8 mouse cellular contexts compared by ENCODE assay signal in genomic region chr19:7267781-7268721, GRCm38 (mm10). TPM values are rescaled to one million over a fixed set of nuclear protein-coding genes. Genes with fewer than 3 reads are reported as not detected.
A peak's percentile ranks its signal among the peaks of the same experiment; 100 is the strongest.
DNase-seq lines count a peak whose midpoint lies in the region; ATAC-seq and TF ChIP-seq lines count a peak whose summit lies in the region.

No protein-coding gene starts in this region.

- H3K36me3 ChIP-seq in CH12.LX (replicated peaks in 1 of 2; ENCODE audit: control insufficient read depth in 1 of 2, insufficient read depth in 1 of 2, low read length in 1 of 2): peaks cover 4 to 31% of the 10 kb centered on the region in 2 experiments
- peaks cover 22% of the 10 kb centered on the region for H3K36me3 ChIP-seq in forebrain, embryonic 11.5 days (ENCODE audit: control insufficient read depth, insufficient read depth, low read length)
- peaks cover 26% of the 10 kb centered on the region for H3K36me3 ChIP-seq in heart, postnatal 0 days (replicated peaks; ENCODE audit: control insufficient read depth, insufficient read depth, low read length)
- H3K36me3 ChIP-seq in lung, embryonic 15.5 days: 0 out of 2 replicates have a peak, but pooled peaks cover 3% of the 10 kb centered on the region

- H3K27ac ChIP-seq in CH12.LX (ENCODE audit: insufficient read depth, low read depth): peak overlapping the region; percentile 39
- H3K27ac ChIP-seq in forebrain, embryonic 11.5 days (ENCODE audit: low read depth, low read length): peak overlapping the region; percentile 99
- H3K27ac ChIP-seq in heart, postnatal 0 days (ENCODE audit: low read depth): peak overlapping the region; percentile 93
- H3K27ac ChIP-seq in lung, embryonic 15.5 days: peak overlapping the region; percentile 91
- H3K27ac ChIP-seq in olfactory bulb, adult 2 months (ENCODE audit: insufficient read depth, low read depth, low read length): peak overlapping the region; percentile 40; the same call in 1 of the 2 replicates

- peaks cover 14 to 50% of the 10 kb centered on the region in 2 experiments for H3K4me1 ChIP-seq in CH12.LX (ENCODE audit: control insufficient read depth in 1 of 2, insufficient read depth in 2 of 2)
- peaks cover 49% of the 10 kb centered on the region for H3K4me1 ChIP-seq in forebrain, embryonic 11.5 days (replicated peaks; ENCODE audit: control insufficient read depth, insufficient read depth, low read length)
- peaks cover 42% of the 10 kb centered on the region for H3K4me1 ChIP-seq in heart, postnatal 0 days (ENCODE audit: control insufficient read depth, insufficient read depth)
- H3K4me1 ChIP-seq in lung, embryonic 15.5 days: peaks cover 56% of the 10 kb centered on the region
- H3K4me1 ChIP-seq in olfactory bulb, adult 2 months (ENCODE audit: control insufficient read depth, insufficient read depth, low read length): peaks cover 51% of the 10 kb centered on the region

- no peak for TF ChIP-seq RAD21 in CH12.LX (IDR thresholded peaks at IDR 0.05; ENCODE audit: low read depth, low read length)

- no peaks in the 10 kb centered on the region for H3K9me3 ChIP-seq in CH12.LX (replicated peaks; ENCODE audit: low read length)
- H3K9me3 ChIP-seq in forebrain, embryonic 11.5 days (ENCODE audit: control insufficient read depth, low read length): no peaks in the 10 kb centered on the region
- no peaks in the 10 kb centered on the region for H3K9me3 ChIP-seq in heart, postnatal 0 days (replicated peaks; ENCODE audit: control insufficient read depth, low read length)
- no peaks in the 10 kb centered on the region for H3K9me3 ChIP-seq in lung, embryonic 15.5 days

- dilution Hi-C loops in CH12.LX (cut with MboI; ENCODE audit: extremely low pct_ligation_motif_present, extremely low pct_unique_long_range_greater_than_20kb, low sequenced_read_pairs): no loop called here

- ATAC-seq in forebrain, embryonic 11.5 days (replicated peaks; ENCODE audit: low FRiP score): peak; percentile 51
- ATAC-seq in heart, postnatal 0 days (ENCODE audit: insufficient read depth, low read depth): peak; percentile 56
- peak; percentile 70 for ATAC-seq in lung, embryonic 15.5 days (ENCODE audit: borderline replicate concordance, extremely low read depth, low FRiP score, low TSS enrichment)

- in situ Hi-C loops in CH12.LX (cut with MboI; ENCODE audit: low pct_ligation_motif_present, low pct_unique_long_range_greater_than_20kb, low sequenced_read_pairs): loop anchor here (5.0 kb wide), 1 partner anchor 79 kb away; no protein-coding TSS in a partner anchor

- no peaks in the 10 kb centered on the region for H3K79me2 ChIP-seq in CH12.LX (replicated peaks; ENCODE audit: control insufficient read depth, extremely low read depth, insufficient read depth, poor library complexity, severe bottlenecking)

- peak overlapping the region; percentile 61 to 79 (median 73) for H3K4me3 ChIP-seq in CH12.LX (replicated peaks in 1 of 3; ENCODE audit: low read depth in 2 of 3, low read length in 2 of 3, poor library complexity in 1 of 3)
- peak overlapping the region; percentile 97 for H3K4me3 ChIP-seq in forebrain, embryonic 11.5 days (ENCODE audit: low read depth, low read length)
- peak overlapping the region; percentile 69 for H3K4me3 ChIP-seq in heart, postnatal 0 days (ENCODE audit: low read depth, low read length)
- peak overlapping the region; percentile 75 for H3K4me3 ChIP-seq in lung, embryonic 15.5 days
- peak overlapping the region; percentile 83 for H3K4me3 ChIP-seq in olfactory bulb, adult 2 months (ENCODE audit: insufficient read depth, low read depth, low read length)

- H3K27me3 ChIP-seq in CH12.LX (replicated peaks): no peaks in the 10 kb centered on the region
- no peaks in the 10 kb centered on the region for H3K27me3 ChIP-seq in forebrain, embryonic 11.5 days (ENCODE audit: control insufficient read depth, insufficient read depth, low read length)
- no peaks in the 10 kb centered on the region for H3K27me3 ChIP-seq in heart, postnatal 0 days (ENCODE audit: control insufficient read depth, insufficient read depth, low read length)
- no peaks in the 10 kb centered on the region for H3K27me3 ChIP-seq in lung, embryonic 15.5 days

- peak; percentile 83 for DNase-seq in CH12.LX (ENCODE audit: extremely low read depth)
- DNase-seq in adrenal gland, postnatal 25 days: peak; percentile 82
- peak; percentile 95 for DNase-seq in forebrain, embryonic 11.5 days (ENCODE audit: low spot score)
- DNase-seq in heart, postnatal 0 days (ENCODE audit: low spot score): peak; percentile 82
- peak; percentile 78 to 90 for DNase-seq in kidney, postnatal 25 days
- peak; percentile 92 for DNase-seq in thymus, postnatal 25 days

- TF ChIP-seq CTCF in CH12.LX (conservative IDR thresholded peaks at IDR 0.05 in 1 of 2, IDR thresholded peaks at IDR 0.05 in 1 of 2; ENCODE audit: low read depth in 2 of 2, low read length in 2 of 2): no peak
- TF ChIP-seq CTCF in heart, postnatal 0 days (IDR thresholded peaks at IDR 0.05; ENCODE audit: low read depth): no peak
- TF ChIP-seq CTCF in olfactory bulb, adult 2 months (IDR thresholded peaks at IDR 0.05; ENCODE audit: insufficient read depth, low read depth, low read length): no peak

- under 1% methylated on average over 64 of the region's 97 CpGs for WGBS in forebrain, embryonic 11.5 days
- WGBS in heart, postnatal 0 days: under 1% methylated on average over 58 of the region's 97 CpGs
- under 1% methylated on average over 87 of the region's 97 CpGs for WGBS in lung, embryonic 15.5 days
- WGBS in olfactory bulb, adult 2 months: under 1% methylated on average over 90 of the region's 97 CpGs

- peak; percentile 71 for TF ChIP-seq POLR2A in CH12.LX (IDR thresholded peaks at IDR 0.05; ENCODE audit: low read depth, low read length)
- no peak; the same call in 1 of the 2 replicates for TF ChIP-seq POLR2A in olfactory bulb, adult 2 months (IDR thresholded peaks at IDR 0.05; ENCODE audit: insufficient read depth, low read depth, low read length)

- H3K4me2 ChIP-seq in CH12.LX (ENCODE audit: insufficient read depth, low read depth, poor library complexity, severe bottlenecking): peak overlapping the region; percentile 80
- peak overlapping the region; percentile 80 for H3K4me2 ChIP-seq in forebrain, embryonic 11.5 days (ENCODE audit: low read depth, low read length, severe bottlenecking)
- peak overlapping the region; percentile 95 for H3K4me2 ChIP-seq in heart, postnatal 0 days (ENCODE audit: low read depth, low read length)
- peak overlapping the region; percentile 94 for H3K4me2 ChIP-seq in lung, embryonic 15.5 days

- no peak for TF ChIP-seq EP300 in CH12.LX (IDR thresholded peaks at IDR 0.05; ENCODE audit: low read length)
- no peak for TF ChIP-seq EP300 in heart, postnatal 0 days (IDR thresholded peaks at IDR 0.05; ENCODE audit: low read depth)

- H3K9ac ChIP-seq in CH12.LX (ENCODE audit: insufficient read depth, low read depth): peak overlapping the region; percentile 30
- H3K9ac ChIP-seq in forebrain, embryonic 11.5 days (ENCODE audit: low read length): peak overlapping the region; percentile 99
- H3K9ac ChIP-seq in heart, postnatal 0 days (replicated peaks; ENCODE audit: low read depth, low read length): peak overlapping the region; percentile 64
- peak overlapping the region; percentile 76 for H3K9ac ChIP-seq in lung, embryonic 15.5 days

TF ChIP-seq in CH12.LX, 34 proteins besides CTCF, POLR2A, EP300 and RAD21 (continues in another document):
- TF ChIP-seq TCF12 (IDR thresholded peaks at IDR 0.05; ENCODE audit: low read depth, low read length): peak; percentile 84
- peak; percentile 74 for TF ChIP-seq NELFE (IDR thresholded peaks at IDR 0.05; ENCODE audit: low read depth, low read length)
- peak; percentile 65; the same call in 1 of the 2 replicates for TF ChIP-seq KAT2A (IDR thresholded peaks at IDR 0.05; ENCODE audit: insufficient replicate concordance, low read length)
- TF ChIP-seq USF1 (IDR thresholded peaks at IDR 0.05; ENCODE audit: low read depth, low read length): no peak
- peak; percentile 57 for TF ChIP-seq NRF1 (IDR thresholded peaks at IDR 0.05; ENCODE audit: low read depth, low read length)

RNA-seq across cellular contexts. Expression of gene Rcor2, which starts 0.9 kb away (rescaled TPM):
- total RNA-seq in CH12.LX (2012; rRNA removed) (12.0 and 13.3 TPM in 2 replicates), CH12.LX (2014; rRNA removed) (9.2 and 10.3 TPM in 2 replicates)
- 22.8 and 28.2 TPM in 2 replicates for polyA plus RNA-seq in CH12.LX (2012; ENCODE audit: insufficient read length, low read depth)
- total RNA-seq in adrenal gland, postnatal 25 days (2021): 5.6 and 6.0 TPM in 2 replicates
- polyA plus RNA-seq in forebrain, embryonic 11.5 days (2014; fragmentation: Nextera tagmentation; extraction: Ambion mirVana): 62.8 and 72.4 TPM in 2 replicates
- 18.5 and 40.0 TPM in 2 replicates for total RNA-seq in heart, postnatal 0 days (2014; rRNA removed; ENCODE audit: low replicate concordance)
- 8.5 and 9.7 TPM in 2 replicates for polyA plus RNA-seq in heart, postnatal 0 days (2015; fragmentation: Nextera tagmentation; extraction: Ambion mirVana)
- 9.7 and 12.4 TPM in 2 replicates for polyA plus RNA-seq in lung, embryonic 15.5 days (2015; fragmentation: Nextera tagmentation; extraction: Ambion mirVana)
- polyA plus RNA-seq in olfactory bulb, adult 2 months (2012; ENCODE audit: insufficient read depth, insufficient read length, low replicate concordance, missing spikeins): not detected in 2 replicates

RNA-seq across cellular contexts. Expression of gene Naa40, which starts 27.1 kb away (rescaled TPM):
- total RNA-seq in CH12.LX (2012; rRNA removed) (40.6 and 45.5 TPM in 2 replicates), CH12.LX (2014; rRNA removed) (63.1 and 65.7 TPM in 2 replicates)
- 61.2 and 69.3 TPM in 2 replicates for polyA plus RNA-seq in CH12.LX (2012; ENCODE audit: insufficient read length, low read depth)
- total RNA-seq in adrenal gland, postnatal 25 days (2021): 33.1 and 34.2 TPM in 2 replicates
- 106 and 107 TPM in 2 replicates for polyA plus RNA-seq in forebrain, embryonic 11.5 days (2014; fragmentation: Nextera tagmentation; extraction: Ambion mirVana)
- total RNA-seq in heart, postnatal 0 days (2014; rRNA removed; ENCODE audit: low replicate concordance): 30.2 and 44.0 TPM in 2 replicates
- polyA plus RNA-seq in heart, postnatal 0 days (2015; fragmentation: Nextera tagmentation; extraction: Ambion mirVana): 27.8 and 30.4 TPM in 2 replicates
- polyA plus RNA-seq in lung, embryonic 15.5 days (2015; fragmentation: Nextera tagmentation; extraction: Ambion mirVana): 55.1 and 61.5 TPM in 2 replicates
- polyA plus RNA-seq in olfactory bulb, adult 2 months (2012; ENCODE audit: insufficient read depth, insufficient read length, low replicate concordance, missing spikeins): not detected in 2 replicates

RNA-seq across cellular contexts. Expression of gene Cox8a, which starts 50.6 kb away (rescaled TPM):
- 797 and 822 TPM in 2 replicates for total RNA-seq in CH12.LX (2012; rRNA removed)
- total RNA-seq in CH12.LX (2014; rRNA removed): 275 and 326 TPM in 2 replicates
- 617 and 896 TPM in 2 replicates for polyA plus RNA-seq in CH12.LX (2012; ENCODE audit: insufficient read length, low read depth)
- total RNA-seq in adrenal gland, postnatal 25 days (2021): 781 and 926 TPM in 2 replicates
- polyA plus RNA-seq in forebrain, embryonic 11.5 days (2014; fragmentation: Nextera tagmentation; extraction: Ambion mirVana): 678 and 706 TPM in 2 replicates
- 1,841 and 2,074 TPM in 2 replicates for total RNA-seq in heart, postnatal 0 days (2014; rRNA removed; ENCODE audit: low replicate concordance)
- 3,012 and 3,042 TPM in 2 replicates for polyA plus RNA-seq in heart, postnatal 0 days (2015; fragmentation: Nextera tagmentation; extraction: Ambion mirVana)
- 793 and 848 TPM in 2 replicates for polyA plus RNA-seq in lung, embryonic 15.5 days (2015; fragmentation: Nextera tagmentation; extraction: Ambion mirVana)
- polyA plus RNA-seq in olfactory bulb, adult 2 months (2012; ENCODE audit: insufficient read depth, insufficient read length, low replicate concordance, missing spikeins): not detected in 2 replicates

Comparison
In these comparisons a context has a peak if more than half of its experiments do, and no peak if none do; other contexts are left out.
1. Peak in every context shown above with its lines: DNase-seq, ATAC-seq, H3K4me3 ChIP-seq and H3K27ac ChIP-seq.
2. H3K27ac ChIP-seq: peak in every context shown above with its lines; median percentile 99 in forebrain, embryonic 11.5 days; 93 in heart, postnatal 0 days; 91 in lung, embryonic 15.5 days; 40 in olfactory bulb, adult 2 months; 39 in CH12.LX.
3. H3K9ac ChIP-seq: peak in every context shown above with its lines; median percentile 99 in forebrain, embryonic 11.5 days; 76 in lung, embryonic 15.5 days; 64 in heart, postnatal 0 days; 30 in CH12.LX.